ENCODE assay signal across 12 mouse cellular contexts in the genomic region with DNA sequence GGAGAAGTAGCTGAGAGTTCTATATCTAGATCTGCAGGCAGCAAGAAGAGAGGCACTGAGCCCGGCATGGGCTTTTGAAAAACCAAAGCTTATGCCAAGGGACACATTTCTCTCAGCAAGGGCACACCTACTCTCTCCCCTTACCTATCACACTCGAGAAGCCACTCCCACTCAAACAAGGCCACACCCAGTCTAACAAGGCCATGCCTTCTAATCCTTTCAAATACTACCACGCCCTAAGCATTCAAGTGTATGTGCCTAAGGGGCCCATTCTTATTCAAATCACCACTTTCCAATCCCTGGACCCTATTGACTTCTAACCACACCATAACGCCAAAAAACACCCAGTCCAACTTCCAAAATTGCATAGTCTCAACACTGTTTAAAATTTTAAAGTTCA.
"Had no signal": no experiment of that assay in that cellular context is flagged by ENCODE, and none has a peak within 500 bp of the region (broad histone marks: within the 10 kb centered on the region; RNA-seq: fewer than 3 reads in every experiment).

No protein-coding gene starts in this region.

- DNase-seq: retina, postnatal 1 day; right cerebral cortex, adult 18-20 months; right cerebral cortex, postnatal 14 days; right cerebral cortex, postnatal 25 days; right cerebral cortex, postnatal 4 days; spleen, adult 18-20 months; thymus, adult 18-20 months; thymus, adult 2 months; thymus, postnatal 14 days; thymus, postnatal 25 days; thymus, postnatal 36 days; thymus, postnatal 4 days had no signal
